16 mouse cellular contexts compared by ENCODE assay signal in the genomic region with DNA sequence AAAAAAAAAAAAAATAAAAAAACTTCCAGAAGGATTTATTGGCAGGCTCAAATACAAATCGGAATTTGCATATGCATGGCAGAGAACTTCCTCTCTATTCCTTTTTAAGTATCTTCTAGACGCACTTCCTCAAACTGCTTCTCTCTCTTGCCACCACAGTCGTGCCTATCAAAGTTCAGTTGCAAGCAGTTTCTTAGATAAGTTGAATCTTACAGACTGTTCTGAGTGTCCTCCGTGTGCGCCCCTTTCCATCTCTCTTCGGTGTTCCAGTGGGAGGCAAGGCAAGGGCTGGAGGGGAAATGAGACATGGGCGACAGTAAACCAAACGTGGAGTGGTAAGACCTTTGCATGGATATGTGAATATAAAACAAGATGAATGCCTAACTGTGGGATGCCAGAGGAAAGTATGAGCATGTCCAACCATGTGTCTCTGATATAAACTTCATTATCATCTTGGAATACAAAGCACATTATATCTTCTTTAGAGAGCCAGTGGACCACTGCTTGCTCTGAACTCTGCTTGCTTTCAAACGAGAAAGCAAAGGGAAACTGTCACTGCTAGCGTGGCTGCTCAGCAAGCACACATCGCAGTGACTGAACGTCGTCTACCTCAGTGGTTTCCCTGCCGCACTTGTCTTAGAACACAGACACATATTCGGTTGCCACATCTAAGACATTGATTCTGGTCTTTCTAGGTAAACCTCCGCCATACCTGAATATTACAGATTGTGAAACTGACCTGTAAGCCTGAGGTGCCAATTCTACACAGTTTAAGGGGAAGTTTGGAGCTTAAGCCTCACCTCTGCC.
DNase-seq lines count a peak whose midpoint lies in the region; ATAC-seq and TF ChIP-seq lines count a peak whose summit lies in the region.
"Had no signal": no experiment of that assay in that cellular context is flagged by ENCODE, and none has a peak within 500 bp of the region (broad histone marks: within the 10 kb centered on the region; RNA-seq: fewer than 3 reads in every experiment).

No protein-coding gene starts in this region.

- ATAC-seq in heart, embryonic 16.5 days (replicated peaks; ENCODE audit: extremely low read depth, insufficient read depth, low FRiP score), result no peak
- no peak for ATAC-seq in heart, embryonic 11.5 days (replicated peaks; ENCODE audit: insufficient number of reproducible peaks, low FRiP score, low TSS enrichment)
- peak; percentile 46 for ATAC-seq in inflammation-experienced regulatory T-cells, adult 6 months
- peak; percentile 67; the same call in 1 of the 2 replicates for ATAC-seq in monocyte, adult 5-6 weeks (replicated peaks; ENCODE audit: insufficient number of reproducible peaks, low FRiP score, low TSS enrichment, poor library complexity, severe bottlenecking)
- ATAC-seq in hindbrain, embryonic 13.5 days (ENCODE audit: low FRiP score), result no peak

- no peaks in the 10 kb centered on the region for H3K79me2 ChIP-seq in CH12.LX (replicated peaks; ENCODE audit: control insufficient read depth, extremely low read depth, insufficient read depth, poor library complexity, severe bottlenecking)

- no peak for TF ChIP-seq RAD21 in CH12.LX (IDR thresholded peaks at IDR 0.05; ENCODE audit: low read depth, low read length)

- no peaks in the 10 kb centered on the region for H3K9me3 ChIP-seq in heart, embryonic 16.5 days (replicated peaks; ENCODE audit: control insufficient read depth, low read length)
- no peaks in the 10 kb centered on the region for H3K9me3 ChIP-seq in heart, embryonic 11.5 days (replicated peaks; ENCODE audit: control insufficient read depth, low read length)
- no peaks in the 10 kb centered on the region for H3K9me3 ChIP-seq in CH12.LX (replicated peaks; ENCODE audit: low read length)
- no peaks in the 10 kb centered on the region for H3K9me3 ChIP-seq in hindbrain, embryonic 13.5 days
- H3K9me3 ChIP-seq: limb, embryonic 13.5 days; megakaryocyte, embryonic 14.5 days; neural tube, embryonic 12.5 days had no signal

- 73% methylated on average over 16 of the region's 16 CpGs for WGBS in heart, embryonic 16.5 days
- 80% methylated on average over 16 of the region's 16 CpGs for WGBS in heart, embryonic 11.5 days (ENCODE audit: insufficient replicate concordance)
- WGBS in hindbrain, embryonic 13.5 days, result 87% methylated on average over 16 of the region's 16 CpGs

- dilution Hi-C loops in CH12.LX (cut with MboI; ENCODE audit: extremely low pct_ligation_motif_present, extremely low pct_unique_long_range_greater_than_20kb, low sequenced_read_pairs), result no loop called here

- no peaks in the 10 kb centered on the region for H3K36me3 ChIP-seq in heart, embryonic 16.5 days (ENCODE audit: control insufficient read depth, insufficient read depth)
- H3K36me3 ChIP-seq in heart, embryonic 11.5 days (ENCODE audit: control insufficient read depth, insufficient read depth, low read length), result no peaks in the 10 kb centered on the region
- no peaks in the 10 kb centered on the region for H3K36me3 ChIP-seq in CH12.LX (replicated peaks in 1 of 2; ENCODE audit: control insufficient read depth in 1 of 2, insufficient read depth in 1 of 2, low read length in 1 of 2)
- no peaks in the 10 kb centered on the region for H3K36me3 ChIP-seq in hindbrain, embryonic 13.5 days
- H3K36me3 ChIP-seq: limb, embryonic 13.5 days; neural tube, embryonic 12.5 days had no signal

- peak; percentile 42 for DNase-seq in CH12.LX (ENCODE audit: extremely low read depth)
- no peak for DNase-seq in neural tube, embryonic 10.5 days (ENCODE audit: extremely low spot score, low spot score)
- DNase-seq in frontal cortex, postnatal 36 days (ENCODE audit: low spot score in 2 of 2), result no peak
- DNase-seq: cerebellum, adult 2 months; embryo, embryonic 11 days; layer of hippocampus, postnatal 36 days had no signal

- no peaks in the 10 kb centered on the region for H3K27me3 ChIP-seq in heart, embryonic 16.5 days (ENCODE audit: control insufficient read depth, insufficient read depth, low read length)
- H3K27me3 ChIP-seq in heart, embryonic 11.5 days (ENCODE audit: control insufficient read depth, insufficient read depth, low read length), result no peaks in the 10 kb centered on the region
- no peaks in the 10 kb centered on the region for H3K27me3 ChIP-seq in CH12.LX (replicated peaks)
- H3K27me3 ChIP-seq in hindbrain, embryonic 13.5 days, result 0 out of 2 replicates have a peak, but pooled peaks cover 2% of the 10 kb centered on the region
- H3K27me3 ChIP-seq: limb, embryonic 13.5 days; megakaryocyte, embryonic 14.5 days; neural tube, embryonic 12.5 days had no signal

- peak overlapping the region; percentile 27; the same call in 1 of the 2 replicates for H3K4me2 ChIP-seq in heart, embryonic 16.5 days (ENCODE audit: low read depth, low read length)
- H3K4me2 ChIP-seq in heart, embryonic 11.5 days, result no peak overlapping the region
- H3K4me2 ChIP-seq in CH12.LX (ENCODE audit: insufficient read depth, low read depth, poor library complexity, severe bottlenecking), result peak overlapping the region; percentile 100
- no peak overlapping the region for H3K4me2 ChIP-seq in hindbrain, embryonic 13.5 days
- H3K4me2 ChIP-seq: hindbrain, embryonic 14.5 days; limb, embryonic 13.5 days; neural tube, embryonic 12.5 days had no signal

- H3K4me3 ChIP-seq in heart, embryonic 16.5 days (ENCODE audit: low read length), result no peak overlapping the region
- no peak overlapping the region for H3K4me3 ChIP-seq in heart, embryonic 11.5 days (ENCODE audit: low read depth, low read length)
- peak overlapping the region in 1 of 3 experiments; percentile 4 for H3K4me3 ChIP-seq in CH12.LX (replicated peaks in 1 of 3; ENCODE audit: low read depth in 2 of 3, low read length in 2 of 3, poor library complexity in 1 of 3)
- no peak overlapping the region for H3K4me3 ChIP-seq in hindbrain, embryonic 13.5 days
- H3K4me3 ChIP-seq: limb, embryonic 13.5 days; megakaryocyte, embryonic 14.5 days; neural tube, embryonic 12.5 days had no signal

- in situ Hi-C loops in CH12.LX (cut with MboI; ENCODE audit: low pct_ligation_motif_present, low pct_unique_long_range_greater_than_20kb, low sequenced_read_pairs), result no loop called here

- TF ChIP-seq EP300 in CH12.LX (IDR thresholded peaks at IDR 0.05; ENCODE audit: low read length), result peak; percentile 73; the same call in 1 of the 2 replicates

- H3K4me1 ChIP-seq in heart, embryonic 16.5 days (ENCODE audit: control insufficient read depth, insufficient read depth, low read length), result peaks cover 7% of the 10 kb centered on the region; the same call in 1 of the 2 replicates
- H3K4me1 ChIP-seq in heart, embryonic 11.5 days (ENCODE audit: control insufficient read depth, insufficient read depth, low read length), result peaks cover 7% of the 10 kb centered on the region
- H3K4me1 ChIP-seq in CH12.LX (ENCODE audit: control insufficient read depth in 1 of 2, insufficient read depth in 2 of 2), result peaks cover 5 to 26% of the 10 kb centered on the region in 2 experiments
- no peaks in the 10 kb centered on the region for H3K4me1 ChIP-seq in hindbrain, embryonic 13.5 days (replicated peaks)
- H3K4me1 ChIP-seq: limb, embryonic 13.5 days; neural tube, embryonic 12.5 days had no signal

- TF ChIP-seq POLR2A in CH12.LX (IDR thresholded peaks at IDR 0.05; ENCODE audit: low read depth, low read length), result no peak

- TF ChIP-seq CTCF in CH12.LX (conservative IDR thresholded peaks at IDR 0.05 in 1 of 2, IDR thresholded peaks at IDR 0.05 in 1 of 2; ENCODE audit: low read depth in 2 of 2, low read length in 2 of 2), result no peak

- H3K27ac ChIP-seq in heart, embryonic 16.5 days (ENCODE audit: low read length), result no peak overlapping the region
- no peak overlapping the region for H3K27ac ChIP-seq in heart, embryonic 11.5 days (ENCODE audit: low read depth, low read length)
- peak overlapping the region; percentile 33; the same call in 1 of the 2 replicates for H3K27ac ChIP-seq in CH12.LX (ENCODE audit: insufficient read depth, low read depth)
- H3K27ac ChIP-seq in hindbrain, embryonic 13.5 days, result no peak overlapping the region
- H3K27ac ChIP-seq: hindbrain, embryonic 14.5 days; kidney, postnatal 0 days; limb, embryonic 13.5 days; neural tube, embryonic 12.5 days had no signal

- H3K9ac ChIP-seq in heart, embryonic 16.5 days (ENCODE audit: low read length), result no peak overlapping the region
- H3K9ac ChIP-seq in heart, embryonic 11.5 days (ENCODE audit: low read depth, low read length), result no peak overlapping the region
- H3K9ac ChIP-seq in CH12.LX (ENCODE audit: insufficient read depth, low read depth), result 0 out of 2 replicates have a peak overlapping the region, but pooled peaks have one; percentile 8
- no peak overlapping the region for H3K9ac ChIP-seq in hindbrain, embryonic 13.5 days
- H3K9ac ChIP-seq: hindbrain, embryonic 14.5 days; limb, embryonic 13.5 days; neural tube, embryonic 12.5 days had no signal

TF ChIP-seq in CH12.LX, 34 proteins besides CTCF, POLR2A, EP300 and RAD21:
- TF ChIP-seq ETS1 (conservative IDR thresholded peaks at IDR 0.05; ENCODE audit: low read depth, low read length), result peak; percentile 38; the same call in 1 of the 2 replicates
- peak; percentile 52 for TF ChIP-seq BHLHE40 (IDR thresholded peaks at IDR 0.05; ENCODE audit: low read depth, low read length)
- TF ChIP-seq MEF2A (IDR thresholded peaks at IDR 0.05; ENCODE audit: borderline replicate concordance, low read depth, low read length), result 0 out of 2 replicates have a peak, but pooled peaks have one; percentile 37
- no peak for TF ChIP-seq MAZ (IDR thresholded peaks at IDR 0.05; ENCODE audit: low read depth, low read length)
- no peak for TF ChIP-seq NRF1 (IDR thresholded peaks at IDR 0.05; ENCODE audit: low read depth, low read length)
- no peak for TF ChIP-seq MXI1 (IDR thresholded peaks at IDR 0.05; ENCODE audit: low read depth, low read length)
- no peak for TF ChIP-seq JUN (IDR thresholded peaks at IDR 0.05; ENCODE audit: insufficient read depth, low read depth, low read length)
- TF ChIP-seq ZNF384 (IDR thresholded peaks at IDR 0.05; ENCODE audit: low read depth, low read length), result peak; percentile 51; the same call in 1 of the 2 replicates
- 0 out of 2 replicates have a peak, but pooled peaks have one; percentile 39 for TF ChIP-seq TBP (conservative IDR thresholded peaks at IDR 0.05; ENCODE audit: low read depth, low read length)
- peak; percentile 59 for TF ChIP-seq IRF4 (IDR thresholded peaks at IDR 0.05; ENCODE audit: low read depth, low read length)
- peak; percentile 66; the same call in 1 of the 2 replicates for TF ChIP-seq ELF1 (IDR thresholded peaks at IDR 0.05; ENCODE audit: low read depth, low read length)
TF ChIP-seq in CH12.LX: peak in this region for 7.

Comparison
In these comparisons a context has a peak if more than half of its experiments do, and no peak if none do; other contexts are left out.
1. H3K4me2 ChIP-seq: peak in heart, embryonic 16.5 days (single experiment) and CH12.LX (single experiment); none in heart, embryonic 11.5 days (single experiment) and hindbrain, embryonic 13.5 days (single experiment).
2. ATAC-seq: peak in inflammation-experienced regulatory T-cells, adult 6 months (single experiment) and monocyte, adult 5-6 weeks (single experiment); none in heart, embryonic 16.5 days (single experiment), heart, embryonic 11.5 days (single experiment) and hindbrain, embryonic 13.5 days (single experiment).